Mouse (Mus musculus) erythroid progenitor cell, adult 5-6 weeks (primary cell): ENCODE data around the gene Homer3. TPM values are rescaled to one million over a fixed set of nuclear protein-coding genes. Genes with fewer than 3 reads are reported as not detected.

ENCODE experiments used
- ATAC-seq: replicated peaks from 2 replicates; pipeline ENCODE4 v1.8.0; 2016; ENCODE audit warnings: moderate number of reproducible peaks, mild to moderate bottlenecking, moderate TSS enrichment, inconsistent platforms; ENCODE audit not compliant: poor library complexity, low FRiP score, severe bottlenecking
- total RNA-seq, 2 experiments: library from RNA; stranded (forward) in 1 of 2; stranded (reverse) in 1 of 2; fragments of 150-400 nt in 1 of 2; fragments of 186-747, 209-891 nt in 1 of 2; gene quantifications; 2 replicates each; pipeline versions ENCODE4 v1.2.3 to v1.2.4; 2015 to 2017; ENCODE audit warnings: low replicate concordance in 2 of 2

Homer3 gene
- total RNA-seq, 2 experiments from 2014 or later, result 1.3 TPM; not detected in 1

- ATAC-seq, result no peak
These were observed 780 bp downstream of the Homer3 start for GRCm38 (mm10) chr8:70283136-70284077.

- ATAC-seq, result no peak
These were observed 1.8 kb downstream of the Homer3 start for GRCm38 (mm10) chr8:70284421-70284820.

DNA sequence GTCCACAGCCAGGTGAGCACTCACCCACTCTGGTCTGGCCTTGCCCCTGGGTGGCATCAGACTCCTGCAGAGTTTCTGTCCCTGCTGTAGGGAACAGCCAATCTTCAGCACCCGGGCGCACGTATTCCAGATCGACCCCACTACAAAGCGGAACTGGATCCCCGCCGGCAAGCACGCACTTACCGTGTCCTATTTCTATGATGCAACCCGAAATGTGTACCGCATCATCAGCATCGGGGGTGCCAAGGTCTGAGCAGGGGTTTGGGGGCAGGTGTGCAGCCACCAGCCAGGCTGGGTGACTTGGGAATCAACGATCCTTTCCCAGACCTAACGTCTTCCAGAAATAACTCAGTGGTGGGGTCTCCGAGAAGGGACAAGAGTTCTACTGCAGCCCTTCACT is 2.7 kb downstream of the Homer3 start:
- no peak for ATAC-seq

- no peak for ATAC-seq
These were observed 4.1 kb downstream of the Homer3 start for GRCm38 (mm10) chr8:70286737-70287136.

DNA sequence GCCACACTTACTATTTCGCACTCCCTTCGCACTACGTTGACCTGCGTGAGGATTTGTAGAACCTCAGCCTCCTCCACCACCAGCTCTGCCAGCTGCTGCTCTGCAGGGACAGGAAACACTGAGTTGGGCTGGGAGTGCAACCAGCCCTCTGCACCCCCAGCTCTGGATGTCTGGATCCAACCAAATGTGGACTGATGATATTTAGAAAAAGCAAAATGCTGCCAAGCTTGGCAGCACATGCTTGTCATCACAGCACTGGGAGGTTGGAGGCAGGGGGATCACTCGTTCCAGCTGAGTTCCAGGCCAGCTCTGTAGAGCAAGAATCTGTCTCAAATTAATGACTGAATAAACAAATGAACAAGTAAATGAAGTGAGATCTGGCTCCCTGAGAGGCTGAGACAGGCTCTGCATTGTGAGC is 11.4 kb downstream of the Homer3 start:
- no peak for ATAC-seq

GRCm38 (mm10) chr8:70300881-70301280 is 18.3 kb downstream of the Homer3 start:
- ATAC-seq, result no peak

DNA sequence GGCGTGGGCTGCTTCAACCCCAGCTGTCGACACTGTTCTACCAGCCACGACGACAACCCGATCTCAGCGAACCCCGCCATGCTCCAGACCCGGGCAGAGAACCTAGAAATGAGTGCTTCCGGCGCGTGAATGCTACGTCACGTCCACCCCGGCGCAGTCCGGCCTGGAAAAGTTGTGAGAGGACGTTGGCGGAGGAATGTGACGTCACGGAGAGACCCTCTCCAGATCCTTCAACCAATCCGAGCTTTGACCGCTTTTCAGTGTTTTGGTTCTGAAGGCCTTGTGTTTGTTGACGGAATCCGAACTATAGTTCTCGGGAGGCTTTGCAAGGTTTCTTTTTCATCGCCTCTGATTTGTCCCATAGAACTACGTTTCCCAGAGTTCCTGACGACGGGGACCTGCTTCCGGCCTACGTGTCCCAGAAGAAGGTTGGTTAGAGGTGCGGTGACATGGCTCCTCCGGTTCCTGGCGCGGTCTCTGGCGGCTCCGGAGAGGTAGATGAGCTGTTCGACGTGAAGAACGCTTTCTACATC is 19.8 kb downstream of the Homer3 start, which contains the start of the genes Ddx49 and Cope:
TSS of gene Ddx49 (minus strand) at position 132 of the 533 bp plus-strand sequence.
TSS of gene Cope (plus strand) at position 161 of the 533 bp plus-strand sequence.
- peak; percentile 93 for ATAC-seq

- peak; percentile 8; the same call in 1 of the 2 replicates for ATAC-seq
These were observed 20.3 kb downstream of the Homer3 start for GRCm38 (mm10) chr8:70302901-70303300.

DNA sequence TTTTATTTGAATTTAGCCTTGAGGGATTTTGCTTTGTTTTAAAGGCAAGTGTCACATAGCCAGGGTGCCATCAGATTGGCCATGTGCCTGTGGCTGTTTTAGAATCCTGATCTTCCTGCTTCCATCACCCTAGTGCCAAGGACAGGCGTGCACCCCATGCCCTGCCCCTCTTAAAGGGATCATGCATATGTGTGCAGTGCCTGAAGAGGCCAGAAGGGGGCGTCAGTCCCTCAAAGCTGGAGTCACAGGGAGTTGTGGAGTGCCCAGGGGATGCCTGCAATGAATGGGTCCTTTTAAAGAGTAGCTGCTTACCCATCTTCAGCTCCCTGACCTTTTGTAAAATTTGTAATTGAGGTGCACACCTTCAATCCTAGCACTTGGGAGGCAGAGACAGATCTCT is 26.7 kb downstream of the Homer3 start:
- 0 out of 2 replicates have a peak, but pooled peaks have one; percentile 18 for ATAC-seq

DNA sequence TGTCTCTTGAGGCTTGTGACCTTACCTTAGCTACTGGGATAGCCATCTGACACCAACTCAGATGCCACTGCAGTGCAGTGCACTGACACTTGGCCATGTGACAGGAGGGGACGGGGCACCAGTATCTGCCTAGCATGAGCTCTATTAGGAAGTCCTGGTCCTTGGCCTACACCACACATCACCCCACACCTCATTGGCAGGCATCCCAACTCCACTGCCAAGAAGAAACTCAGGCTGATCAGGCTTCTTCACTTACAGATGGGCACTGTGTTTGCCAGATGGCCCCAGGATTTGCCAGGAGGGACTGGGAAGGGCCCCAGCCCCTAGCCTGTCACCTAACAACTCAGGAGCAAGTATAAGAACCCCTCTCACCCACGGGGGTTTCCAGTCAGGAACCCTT is 30.8 kb downstream of the Homer3 start:
- no peak for ATAC-seq

- ATAC-seq, result no peak
These were observed 33.2 kb downstream of the Homer3 start, which contains the start of gene Cers1 for GRCm38 (mm10) chr8:70315624-70316510. Cers1 (plus strand) TSS chr8:70315775.

DNA sequence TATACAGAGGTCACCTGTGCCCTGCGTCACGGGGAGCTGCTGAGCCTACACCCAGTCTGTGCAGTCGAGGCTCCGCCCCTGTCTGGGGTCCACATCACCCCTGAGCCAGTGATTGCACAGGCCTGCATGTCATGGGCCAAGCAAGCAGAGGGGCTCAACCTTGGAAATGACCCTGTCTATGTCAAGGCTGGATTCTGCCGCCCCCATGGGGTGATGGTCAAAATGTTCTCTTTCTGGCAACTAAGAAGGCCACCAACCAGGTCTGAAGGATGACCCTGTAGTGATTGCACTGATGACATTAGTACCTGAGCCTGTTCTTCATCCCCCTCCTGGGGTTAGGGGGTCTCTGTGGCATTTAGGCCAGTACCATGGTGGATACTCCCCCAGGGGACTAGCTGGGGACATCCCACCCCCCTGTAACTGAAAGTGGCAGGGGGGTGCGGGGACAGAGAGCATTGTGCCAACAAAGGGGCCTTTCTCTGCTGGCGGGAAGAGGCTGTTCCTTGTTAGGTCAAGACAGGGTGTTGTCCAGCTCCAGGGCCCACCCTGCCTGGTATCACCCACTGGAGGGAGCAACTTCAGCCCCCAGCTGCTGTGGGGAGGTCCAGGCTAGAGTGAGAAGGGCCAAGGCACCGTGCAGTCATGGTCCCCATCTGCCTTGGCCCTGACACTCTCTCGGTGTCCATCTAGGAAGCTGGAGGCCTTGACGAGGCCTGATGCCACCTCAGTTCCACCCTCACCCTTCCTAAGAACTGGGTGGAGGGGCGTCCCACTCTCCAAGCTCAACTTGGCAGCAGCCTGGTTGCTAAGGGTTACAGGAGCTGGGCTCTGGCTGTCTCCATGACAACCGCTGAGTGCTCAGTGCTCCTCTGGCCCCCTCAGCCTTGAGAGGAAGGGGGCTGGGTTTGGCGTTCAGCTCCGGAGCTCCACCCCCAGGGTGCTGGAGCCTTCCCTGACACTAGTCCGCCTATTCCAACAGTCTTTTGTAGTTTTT is 34.2 kb downstream of the Homer3 start:
- no peak for ATAC-seq

DNA sequence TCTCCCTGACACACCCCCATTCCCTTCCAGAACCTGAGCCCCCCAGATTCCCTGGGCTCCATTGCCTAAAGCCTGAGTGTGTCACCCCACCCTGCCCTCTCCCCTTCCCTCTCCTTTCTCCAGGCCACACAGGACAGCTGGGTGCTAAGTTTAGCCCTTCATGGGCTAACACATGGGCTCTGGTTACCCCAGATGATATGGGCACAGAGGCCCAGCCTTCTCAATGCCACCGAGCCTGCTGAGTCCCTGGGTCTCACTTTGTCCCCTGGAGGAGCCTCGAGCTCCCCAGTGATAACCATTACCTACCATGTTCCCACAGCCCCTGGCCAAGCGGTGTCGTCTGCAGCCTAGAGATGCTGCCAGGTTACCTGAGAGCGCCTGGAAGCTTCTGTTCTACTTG is 35.2 kb downstream of the Homer3 start:
- no peak for ATAC-seq

DNA sequence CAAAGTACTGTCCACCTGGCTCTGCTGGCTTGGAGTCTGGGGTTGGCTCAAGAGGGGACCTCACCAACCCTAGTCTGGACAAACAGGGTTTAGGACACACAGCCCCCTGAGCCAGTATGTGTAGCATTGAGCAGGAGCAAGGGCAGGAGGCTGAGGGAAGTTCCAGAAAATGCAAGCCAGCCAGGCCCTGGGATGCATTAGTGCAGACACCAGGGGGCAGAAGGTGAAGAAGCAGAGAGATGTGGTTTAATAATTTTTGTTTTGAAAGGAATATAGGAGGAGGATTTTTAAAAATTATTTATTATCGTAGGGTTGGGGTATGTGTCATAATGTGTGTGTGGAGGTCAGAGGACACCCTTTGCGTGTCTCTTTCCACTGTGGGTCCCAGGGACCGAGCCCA is 41.1 kb downstream of the Homer3 start:
- ATAC-seq, result no peak

DNA sequence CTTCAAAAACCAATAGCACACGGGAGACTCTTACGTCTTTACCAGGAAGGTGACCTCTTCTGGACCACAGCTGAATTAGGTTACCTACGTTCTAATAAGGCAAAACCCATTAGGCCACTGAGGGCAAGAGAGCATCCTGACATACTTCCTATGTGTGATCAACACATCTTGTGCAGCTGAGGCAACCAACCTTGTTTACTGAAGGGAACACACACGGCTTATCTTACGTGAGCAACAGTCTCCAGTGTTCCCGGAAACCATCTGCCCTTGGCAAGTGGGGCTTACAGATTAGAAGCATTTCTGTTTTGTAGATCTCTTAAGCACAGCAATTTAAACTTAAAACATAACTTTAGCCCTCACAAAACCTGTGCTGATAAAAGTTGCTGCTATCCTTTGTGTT is 44.9 kb downstream of the Homer3 start:
- peak; percentile 77 for ATAC-seq

- ATAC-seq, result no peak
These were observed 46.7 kb downstream of the Homer3 start, which contains the start of gene Gdf1 for GRCm38 (mm10) chr8:70329124-70329834. Gdf1 (plus strand) TSS chr8:70329817.

DNA sequence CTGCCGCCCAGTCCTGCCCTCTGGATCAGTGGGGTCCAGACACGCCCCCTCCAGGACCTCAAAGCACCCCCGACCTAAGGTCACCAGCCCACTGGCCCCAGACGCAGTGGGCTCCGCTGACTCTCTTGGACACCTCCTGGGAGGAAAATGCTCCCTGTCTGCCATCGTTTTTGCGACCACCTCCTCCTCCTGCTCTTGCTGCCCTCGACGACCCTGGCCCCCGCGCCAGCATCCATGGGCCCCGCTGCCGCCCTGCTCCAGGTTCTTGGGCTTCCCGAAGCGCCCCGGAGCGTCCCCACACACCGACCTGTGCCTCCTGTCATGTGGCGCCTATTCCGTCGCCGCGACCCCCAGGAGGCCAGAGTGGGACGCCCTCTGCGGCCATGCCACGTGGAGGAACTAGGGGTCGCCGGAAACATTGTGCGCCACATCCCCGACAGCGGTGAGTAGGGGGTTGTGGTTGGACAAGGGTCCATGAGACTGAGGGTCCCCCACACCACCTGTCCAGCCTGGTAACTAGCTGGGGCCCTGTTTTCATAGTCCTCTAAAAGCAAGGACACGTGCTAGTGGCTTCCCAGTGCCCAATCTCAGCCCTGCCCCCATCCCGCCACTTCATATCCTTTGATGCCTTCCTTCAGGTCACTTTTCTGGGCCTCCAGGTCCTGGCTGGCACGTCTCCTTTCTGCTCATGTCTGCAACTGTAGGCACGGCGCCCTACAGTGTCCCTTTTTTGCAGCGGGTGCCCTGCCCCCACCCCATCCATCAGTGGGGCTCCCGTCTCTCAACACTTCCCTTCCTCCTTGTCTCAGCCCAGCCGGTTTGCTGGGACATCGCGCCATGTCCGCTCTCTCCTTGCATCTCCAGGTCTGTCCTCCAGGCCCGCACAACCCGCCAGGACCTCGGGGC is 47.5 kb downstream of the Homer3 start:
- ATAC-seq, result no peak
